Mouse (Mus musculus) left cerebral cortex, adult 8-10 months (tissue): ENCODE measurements at regions not wholly inside any gene's neighbourhood (a gene's known extent, or its start where the extent isn't known, plus 50 kb on each side); places are given as distances from the start of the nearest gene placed in this dataset.

ENCODE experiments used
- DNase-seq, 2 experiments: peaks; one replicate each; pipeline ENCODE4 v3.0.0; 2022; ENCODE audit warnings: low spot score in 2 of 2

DNA sequence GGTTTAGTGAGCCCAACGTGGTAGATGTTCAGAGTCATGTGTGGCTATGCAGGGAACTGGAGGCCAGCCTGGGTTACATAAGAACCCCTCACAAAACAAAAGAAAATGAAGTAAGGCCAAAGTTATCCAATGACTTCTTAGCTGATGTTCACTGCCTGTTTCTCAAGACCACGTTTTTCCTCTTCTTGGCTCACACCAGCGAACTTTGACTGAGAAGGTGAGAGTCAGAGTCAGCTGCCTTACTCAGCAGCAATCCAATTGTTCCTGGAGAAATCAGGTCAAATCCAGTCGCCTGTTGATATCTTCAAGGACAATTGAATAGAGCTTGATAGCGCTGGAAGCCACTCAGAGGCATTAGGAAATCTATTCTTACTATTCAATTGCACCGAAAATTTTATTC lies 142.0 kb upstream of the Mast4 start:
- DNase-seq: no peak

DNA sequence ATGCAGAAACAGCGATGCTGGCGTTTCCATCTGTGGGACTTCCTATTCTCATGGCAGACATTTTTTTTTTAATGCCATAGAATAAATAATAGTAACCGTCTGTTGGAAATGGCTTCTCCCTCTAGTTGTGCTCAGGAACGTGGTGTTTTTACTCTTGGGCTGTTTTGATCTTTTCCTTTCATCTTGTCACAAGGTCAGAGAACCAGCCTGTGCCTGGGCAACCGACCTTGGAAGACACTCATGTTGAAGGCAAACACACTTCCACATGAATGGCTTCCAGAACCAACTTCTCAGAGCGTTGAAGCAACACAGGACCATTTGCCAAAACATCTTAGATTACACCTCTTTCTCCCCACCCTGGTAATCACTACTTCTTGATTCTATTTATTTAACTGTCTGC lies 137.9 kb upstream of the Mast4 start:
- DNase-seq: no peak

DNA sequence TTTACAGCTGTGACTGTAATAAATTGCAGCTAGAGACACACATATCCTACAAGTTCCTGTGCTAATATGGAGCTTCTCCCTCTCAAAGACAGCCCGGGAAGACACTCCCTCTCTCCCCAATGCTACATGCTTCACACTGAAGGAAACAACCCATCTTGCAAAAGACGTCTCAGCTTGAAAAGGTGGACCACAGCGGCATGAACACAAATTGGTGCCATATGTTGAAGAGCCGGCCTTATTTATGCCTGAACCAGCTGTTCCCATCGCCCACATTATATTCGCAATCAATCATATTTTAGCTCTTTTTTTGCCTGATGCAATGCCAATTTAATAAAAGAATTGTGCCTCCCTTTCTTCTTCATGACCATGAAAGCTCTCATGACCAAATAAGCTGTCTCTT lies 135.8 kb upstream of the Mast4 start:
- DNase-seq: no peak

DNA sequence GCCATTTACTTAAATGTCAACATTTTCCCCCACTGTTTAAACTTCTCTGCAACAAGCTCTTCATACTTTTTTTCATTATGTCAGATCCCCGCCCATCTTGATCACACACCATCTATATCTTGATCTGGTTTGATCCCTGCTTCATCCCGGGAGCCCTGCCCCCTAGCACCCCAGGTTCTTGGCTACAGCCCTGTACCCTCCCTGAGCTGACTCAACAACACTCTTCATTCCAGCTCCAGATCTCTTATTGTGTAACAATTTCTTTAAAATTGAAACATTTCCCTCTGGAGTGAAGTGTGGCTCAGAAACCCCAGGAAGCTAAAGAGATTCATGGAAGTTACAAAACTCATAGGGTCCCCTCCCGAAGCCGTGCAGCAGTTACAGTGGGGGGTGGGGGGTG lies 126.2 kb upstream of the Mast4 start:
- no peak for DNase-seq

DNA sequence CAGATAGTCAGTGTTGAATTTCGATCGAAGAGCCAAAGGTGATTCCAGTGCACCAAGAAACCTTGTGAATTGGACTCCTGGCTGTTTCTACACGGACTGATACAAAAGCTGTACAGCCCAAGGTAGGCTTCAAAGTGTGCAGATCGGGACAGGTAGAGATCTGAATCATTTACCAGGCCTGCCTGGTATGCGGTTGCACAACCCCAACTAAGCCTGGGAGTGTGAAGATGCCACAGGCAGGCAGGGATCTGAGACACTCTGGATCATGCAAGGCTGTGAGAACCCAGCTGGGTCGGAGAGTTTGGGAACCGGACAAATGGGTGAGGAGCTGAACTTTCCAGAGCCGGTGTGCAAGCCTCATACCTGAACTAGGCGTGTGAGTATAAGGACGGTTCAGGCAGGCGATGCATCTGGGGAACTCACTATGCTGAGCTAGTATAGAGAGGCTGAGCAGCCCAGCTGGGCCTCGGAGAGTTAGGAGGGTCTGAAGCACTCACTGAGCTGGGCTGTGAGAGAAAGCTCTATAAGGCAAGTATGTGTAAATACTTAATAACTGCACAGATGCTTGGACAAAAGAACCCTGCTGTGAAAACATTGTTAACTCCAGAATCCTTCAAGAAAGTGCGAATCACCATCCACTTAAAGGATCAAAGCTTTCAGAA lies 125.3 kb upstream of the Mast4 start:
- no peak for DNase-seq

DNA sequence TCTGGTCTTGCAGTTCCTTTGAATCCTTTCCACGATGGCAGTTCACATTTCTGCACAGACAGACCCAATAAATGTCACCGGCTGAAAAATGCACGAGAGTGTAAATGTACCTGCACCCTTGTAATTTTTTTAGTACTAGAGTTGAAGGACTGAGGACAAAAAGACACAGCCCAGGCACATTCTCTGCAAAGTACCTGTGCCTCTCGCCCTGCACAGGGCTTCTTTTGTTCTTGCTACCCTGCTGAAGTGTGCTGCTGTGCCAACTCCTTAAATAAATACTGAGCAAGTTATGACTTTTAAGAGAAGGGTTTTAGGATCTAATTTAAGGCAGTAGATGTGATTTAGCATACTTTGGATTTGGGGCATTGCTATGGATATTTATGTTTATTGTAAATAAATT lies 118.5 kb upstream of the Mast4 start:
- DNase-seq: no peak

DNA sequence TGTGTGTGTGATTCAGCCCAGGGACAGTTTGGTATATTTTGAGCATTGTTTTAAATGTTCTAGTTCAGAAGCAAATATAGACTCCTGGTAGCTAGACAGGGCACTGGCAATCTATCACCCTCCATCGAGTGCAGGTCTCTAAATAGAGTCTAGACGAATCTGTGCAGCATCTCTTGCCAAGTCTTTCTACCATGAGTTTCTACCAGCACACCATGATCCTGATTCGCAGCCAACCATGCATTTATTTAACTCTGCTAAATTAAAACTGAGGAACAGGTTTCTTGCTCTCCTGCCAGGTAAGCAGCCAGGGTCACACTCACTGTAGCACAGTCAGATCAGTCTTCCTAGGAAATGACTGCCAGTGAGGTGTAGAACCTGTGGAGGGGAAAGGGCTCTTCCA lies 96.3 kb upstream of the Mast4 start:
- DNase-seq: peak in 1 of 2 experiments; percentile 38

DNA sequence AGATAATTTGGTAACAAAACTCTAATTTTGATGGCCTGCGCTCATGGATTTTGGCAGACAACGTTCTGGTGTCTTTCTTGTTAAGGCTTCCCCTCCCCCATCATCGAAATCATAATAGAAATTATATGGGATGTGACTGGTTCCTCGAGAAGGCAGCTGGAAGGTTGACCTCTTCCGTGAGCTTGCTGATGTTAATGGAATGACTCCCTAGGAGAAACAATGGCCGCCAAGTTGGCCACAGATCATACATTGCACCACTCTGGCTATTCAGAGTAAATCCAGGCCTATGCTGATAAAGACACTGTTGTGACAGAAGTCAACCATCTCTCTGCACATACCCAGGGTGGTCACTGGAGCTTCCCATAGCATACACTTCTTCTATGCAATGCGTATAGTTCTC lies 89.7 kb upstream of the Mast4 start:
- no peak for DNase-seq

DNA sequence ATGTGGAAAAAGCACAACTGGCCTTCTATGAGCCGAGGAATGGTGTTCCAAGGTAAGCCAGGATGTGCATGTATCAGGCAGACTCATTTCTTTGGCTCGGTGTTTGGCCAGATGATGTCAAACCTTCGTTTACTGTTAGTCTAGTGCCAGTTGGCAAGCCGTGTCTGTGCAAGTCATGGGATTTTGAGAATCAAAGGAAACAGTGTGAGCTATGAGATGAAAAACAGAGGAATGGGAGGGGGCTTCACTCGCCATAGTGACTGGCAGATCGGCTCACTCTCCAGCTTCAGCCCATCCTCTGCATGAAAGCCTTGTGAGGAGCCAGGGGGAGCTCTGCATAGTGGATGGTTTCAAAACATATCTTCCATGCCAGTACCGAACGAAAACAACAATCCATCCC lies 89.1 kb upstream of the Mast4 start:
- no peak for DNase-seq

DNA sequence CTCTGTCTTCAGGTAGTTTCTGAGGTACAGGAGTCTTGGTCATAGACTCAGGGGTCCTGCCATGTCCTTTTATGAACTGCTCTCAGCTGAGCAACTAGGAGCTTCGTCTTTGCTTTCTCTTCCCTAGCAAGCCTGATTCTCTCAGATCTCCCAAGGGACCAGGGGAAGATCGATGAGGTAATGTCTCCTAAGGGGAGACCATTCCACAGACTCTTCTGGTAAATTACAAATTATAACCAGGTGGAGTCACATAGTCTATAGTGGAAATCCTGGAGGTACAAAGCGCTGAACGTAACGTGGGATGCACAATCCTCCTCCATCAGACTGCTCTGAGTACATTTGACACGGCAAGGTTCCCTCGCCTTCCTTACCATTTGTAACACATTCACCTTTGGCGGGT lies 88.7 kb upstream of the Mast4 start:
- DNase-seq: no peak

DNA sequence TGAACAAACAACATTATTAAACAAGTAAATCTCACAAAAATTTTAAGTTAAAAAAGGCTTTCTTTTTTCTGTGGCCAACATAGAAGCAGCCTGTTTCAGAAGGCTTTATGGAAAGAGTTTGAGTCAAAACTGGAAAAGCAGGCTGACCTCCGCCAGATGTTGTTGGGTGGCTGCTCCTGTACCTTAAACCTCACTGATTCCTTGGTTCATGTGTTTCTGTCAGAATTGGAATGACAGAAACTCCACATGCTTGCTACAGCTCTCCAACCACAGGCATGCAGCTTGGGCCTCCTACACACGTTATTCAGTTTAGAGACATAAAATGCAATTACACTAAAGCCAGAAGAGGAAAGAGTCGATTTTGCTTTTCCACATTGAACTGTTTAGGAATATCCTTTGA lies 84.8 kb upstream of the Mast4 start:
- DNase-seq: no peak

DNA sequence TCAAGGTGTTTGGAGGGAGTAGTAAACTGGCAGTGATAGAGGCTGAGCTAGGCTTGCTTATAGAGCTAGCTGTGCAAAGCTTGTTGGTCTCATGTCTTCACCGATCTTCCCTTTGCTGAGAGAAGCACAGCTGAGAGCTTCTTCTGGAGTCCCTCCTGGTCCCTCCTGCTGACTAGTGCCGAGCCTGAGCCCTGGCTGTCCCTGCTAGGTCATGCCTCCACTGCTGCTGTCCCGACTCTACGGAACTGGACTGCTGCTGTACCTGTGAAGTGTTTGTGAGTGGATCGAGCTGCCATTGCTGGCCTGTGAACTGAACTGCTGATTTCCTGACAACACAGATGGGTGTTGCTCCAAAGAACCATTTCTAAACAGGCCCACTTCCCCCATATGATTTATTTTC lies 83.0 kb upstream of the Mast4 start:
- no peak for DNase-seq

DNA sequence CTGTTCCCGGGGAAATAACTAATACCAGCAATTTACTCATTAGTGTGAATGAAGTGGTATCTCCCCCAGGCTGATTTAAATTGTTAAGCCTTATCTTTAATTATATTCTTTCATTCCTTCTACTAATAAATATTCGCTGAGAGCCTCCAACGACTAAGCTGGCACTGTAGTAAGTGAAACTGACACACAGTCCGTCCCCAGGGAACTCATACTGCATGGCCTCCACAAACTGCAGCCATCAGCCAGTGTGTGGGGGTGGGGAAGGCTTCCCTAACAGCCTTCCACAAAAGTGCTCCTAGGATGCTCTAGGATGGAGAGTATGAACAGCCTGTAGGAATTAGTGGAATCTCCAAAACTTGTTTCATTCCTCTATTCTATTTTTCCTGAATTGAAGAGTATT lies 81.0 kb upstream of the Mast4 start:
- DNase-seq: no peak

DNA sequence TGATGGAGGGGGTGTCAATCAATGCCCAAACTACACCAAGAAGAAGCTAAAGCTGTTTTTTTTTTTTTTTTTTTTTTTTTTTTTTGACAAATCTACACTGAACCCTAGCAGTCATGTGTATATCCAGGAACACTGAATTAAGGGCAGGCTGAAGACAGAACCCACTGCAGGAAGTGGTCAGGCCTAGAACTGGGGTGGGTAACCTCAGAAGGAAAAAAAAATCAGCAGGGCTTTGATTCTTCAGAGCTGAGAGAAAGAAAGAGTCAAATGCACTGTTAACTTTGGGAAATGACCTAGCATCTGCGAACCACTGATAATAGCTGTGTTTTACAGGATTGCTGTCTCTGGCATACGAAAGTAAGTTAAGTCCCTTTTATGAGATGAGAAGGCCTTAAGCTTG lies 78.3 kb upstream of the Mast4 start:
- DNase-seq: no peak

DNA sequence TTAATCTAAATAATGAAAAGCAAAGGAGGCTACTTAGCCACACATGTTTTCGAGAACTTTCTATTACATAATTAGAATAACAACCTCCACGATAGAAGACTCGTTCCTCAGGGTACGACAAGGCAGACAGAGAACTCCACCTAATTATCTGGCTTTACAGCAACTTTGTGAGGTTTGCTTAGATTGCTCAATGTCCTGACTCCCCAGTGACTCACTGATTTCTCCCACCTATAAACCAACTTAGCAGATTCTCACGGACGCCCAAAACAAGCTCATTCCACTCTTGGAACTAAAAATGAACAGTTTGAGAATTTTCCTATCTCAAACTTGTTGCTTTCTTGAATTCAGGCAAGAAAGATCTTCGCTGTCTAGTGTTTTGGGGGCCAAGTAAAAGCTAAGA lies 75.0 kb upstream of the Mast4 start:
- no peak for DNase-seq

DNA sequence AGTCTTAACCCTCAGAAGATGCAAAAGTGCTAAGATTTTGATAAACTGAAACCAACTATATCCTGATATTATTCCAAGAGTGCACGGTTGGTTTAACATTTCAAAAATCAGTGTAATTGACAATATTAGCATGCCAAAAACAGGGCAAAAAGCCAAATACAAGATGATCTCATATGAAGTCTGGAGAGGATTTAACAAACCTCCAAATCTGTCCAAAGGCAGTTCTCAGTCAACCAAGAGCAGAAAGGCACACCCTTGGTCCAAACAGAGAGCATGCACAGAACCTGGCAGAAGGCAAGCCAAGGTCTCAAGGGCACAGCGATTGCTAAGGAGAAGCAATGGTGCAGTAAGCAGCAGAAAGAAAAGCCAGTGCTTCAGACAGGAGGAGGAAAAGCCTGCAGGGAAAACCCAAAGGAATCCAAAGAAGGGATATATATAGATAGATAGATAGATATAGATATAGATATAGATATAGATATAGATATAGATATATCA lies 62.3 kb upstream of the Mast4 start:
- DNase-seq: no peak

DNA sequence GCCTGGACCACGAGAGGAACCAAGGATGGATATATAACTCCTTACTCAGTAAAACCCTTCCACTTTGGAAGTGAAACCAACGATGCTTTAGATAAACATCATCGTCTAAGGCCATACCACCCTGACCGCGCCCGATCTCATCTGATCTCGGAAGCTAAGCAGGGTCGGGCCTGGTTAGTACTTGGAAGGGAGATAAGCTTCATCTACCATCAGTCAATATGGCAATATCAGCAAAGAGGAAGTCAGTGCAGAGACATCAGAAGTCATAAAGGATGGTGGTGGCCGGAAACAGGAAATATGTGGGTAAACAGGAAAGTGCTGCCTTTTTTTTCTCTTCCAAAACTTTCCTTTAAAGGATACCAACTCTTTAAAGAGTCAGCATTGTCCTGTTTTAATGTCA lies 61.8 kb upstream of the Mast4 start:
- no peak for DNase-seq

DNA sequence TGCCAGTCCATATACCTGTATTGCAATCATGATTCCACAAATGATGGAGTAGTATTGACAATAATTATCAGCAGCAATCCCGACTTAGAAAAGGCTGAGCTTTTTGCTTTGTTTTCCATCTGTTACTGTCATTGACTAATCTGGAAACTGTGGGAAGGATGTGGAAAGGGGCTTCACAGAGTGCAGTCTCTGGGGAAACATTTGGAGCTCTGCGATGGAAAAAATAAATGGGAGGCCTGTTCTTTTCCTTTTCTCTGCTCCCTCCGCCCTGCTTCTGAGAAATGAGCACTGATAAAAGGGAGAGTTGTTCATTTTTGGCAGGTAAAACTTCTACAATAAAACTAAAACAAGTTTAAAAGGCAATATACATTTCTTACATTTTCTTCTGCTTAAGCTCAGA lies 58.3 kb upstream of the Mast4 start:
- no peak for DNase-seq

DNA sequence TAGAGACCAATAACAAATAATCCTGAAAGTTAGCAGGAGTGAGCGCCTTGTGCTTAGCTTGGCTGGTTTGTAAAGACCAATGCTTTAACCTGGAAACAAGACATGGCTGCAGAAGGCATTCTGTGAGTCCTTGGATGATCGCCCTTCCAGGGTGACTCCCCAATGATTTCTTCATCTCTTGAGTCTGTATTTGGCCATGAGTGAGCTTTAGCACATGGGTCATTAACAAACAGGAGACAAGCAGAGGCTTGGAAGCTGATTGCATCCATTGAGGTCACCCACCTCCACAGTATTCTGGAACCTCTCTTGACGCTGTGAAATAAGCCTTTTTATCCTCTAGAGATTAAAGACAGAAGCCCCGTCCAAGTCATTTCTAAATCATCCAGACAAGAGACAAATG lies 57.1 kb upstream of the Mast4 start:
- no peak for DNase-seq

DNA sequence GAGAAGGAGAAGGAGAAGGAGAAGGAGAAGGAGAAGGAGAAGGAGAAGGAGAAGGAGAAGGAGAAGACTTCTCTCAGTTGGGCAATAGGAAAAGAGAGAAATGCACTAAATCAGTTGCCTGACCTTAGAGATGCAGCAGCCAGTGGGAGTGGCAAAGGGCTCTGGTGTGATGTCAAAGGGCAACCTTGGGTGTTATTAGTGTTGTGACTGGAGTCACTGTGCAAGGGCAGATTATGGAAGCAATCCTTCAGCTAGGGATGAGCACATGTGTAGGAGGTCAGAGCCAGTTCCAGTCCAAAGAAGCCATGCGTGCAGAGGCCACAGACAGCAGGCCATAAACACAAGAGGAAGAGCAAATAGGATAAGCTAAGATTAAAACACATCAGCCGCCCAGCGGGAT lies 56.7 kb upstream of the Mast4 start:
- no peak for DNase-seq

DNA sequence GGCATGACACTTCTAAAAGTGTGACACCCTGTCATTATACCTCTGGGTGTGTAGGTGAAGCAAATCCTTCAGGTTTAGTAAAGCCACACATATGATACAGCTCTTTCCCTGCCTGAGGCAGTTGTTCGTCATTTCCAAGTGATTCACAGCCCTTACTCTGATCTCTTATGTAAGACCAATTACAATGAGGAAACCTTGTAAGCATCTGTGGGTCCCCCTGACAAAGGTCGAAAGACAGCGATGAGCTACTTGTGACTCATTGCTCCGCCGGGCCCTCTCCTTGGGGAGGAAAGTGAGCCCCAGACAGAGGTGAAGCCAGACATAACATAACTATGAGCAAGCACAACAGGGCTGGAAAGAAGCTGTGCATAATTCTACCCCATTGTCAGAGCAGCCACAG lies 52.7 kb upstream of the Mast4 start:
- DNase-seq: no peak
